Mouse (Mus musculus): ENCODE results near the gene Hdac7. TPM values are rescaled to one million over a fixed set of nuclear protein-coding genes. Genes with fewer than 3 reads are reported as not detected.

Hdac7 gene
- total and polyA plus RNA-seq, 2 experiments from 2014 or later, result 21.6 to 29.4 TPM

GRCm38 (mm10) chr15:97854551-97854950, 10.2 kb upstream of the Hdac7 start:
- H3K4me3 ChIP-seq (ENCODE audit: low read depth, low read length), result no peak overlapping the region
- DNase-seq (no peak), ATAC-seq (no peak)
- H3K36me3 ChIP-seq (ENCODE audit: insufficient read depth), result no peaks in the 10 kb centered on the region
- no peak for TF ChIP-seq CTCF (IDR thresholded peaks at IDR 0.05; ENCODE audit: low read depth)
- WGBS, result 64% methylated on average over 6 of the region's 6 CpGs
- no peaks in the 10 kb centered on the region for H3K27me3 ChIP-seq (ENCODE audit: insufficient read depth, low read length)
- no peak overlapping the region for H3K4me2 ChIP-seq (ENCODE audit: low read depth)
- no peak overlapping the region for H3K9ac ChIP-seq
- H3K9me3 ChIP-seq (ENCODE audit: low read length), result no peaks in the 10 kb centered on the region
- no peaks in the 10 kb centered on the region for H3K4me1 ChIP-seq (ENCODE audit: insufficient read depth)
- no peak overlapping the region for H3K27ac ChIP-seq (ENCODE audit: low read depth, low read length)

DNA sequence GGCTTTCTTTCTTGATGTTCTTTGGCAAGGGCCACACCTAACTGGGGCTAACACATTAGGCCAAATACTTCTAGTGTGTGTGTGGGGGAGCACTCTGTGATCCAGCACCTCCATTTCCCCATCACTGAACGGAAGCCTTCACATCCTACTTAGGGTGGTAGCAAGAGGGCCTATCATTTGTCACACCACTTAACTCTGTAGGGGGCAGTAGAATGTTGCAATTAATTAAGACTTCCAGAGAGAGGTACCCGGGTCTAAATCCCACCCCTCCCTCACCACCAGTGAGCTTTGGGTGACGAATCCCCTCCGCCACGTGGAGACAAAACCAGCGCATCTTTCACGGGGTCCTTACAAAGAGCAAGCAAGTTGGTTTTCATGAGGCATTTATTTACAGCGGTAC, 9.8 kb upstream of the Hdac7 start:
- H3K4me2 ChIP-seq (ENCODE audit: low read depth), result no peak overlapping the region
- H3K9ac ChIP-seq, result no peak overlapping the region
- no peak for TF ChIP-seq CTCF (IDR thresholded peaks at IDR 0.05; ENCODE audit: low read depth)
- H3K4me1 ChIP-seq (ENCODE audit: insufficient read depth), result no peaks in the 10 kb centered on the region
- no peaks in the 10 kb centered on the region for H3K9me3 ChIP-seq (ENCODE audit: low read length)
- ATAC-seq (no peak), DNase-seq (no peak)
- H3K27me3 ChIP-seq (ENCODE audit: insufficient read depth, low read length), result no peaks in the 10 kb centered on the region
- H3K27ac ChIP-seq (ENCODE audit: low read depth, low read length), result no peak overlapping the region
- WGBS, result 37% methylated on average over 8 of the region's 8 CpGs
- no peaks in the 10 kb centered on the region for H3K36me3 ChIP-seq (ENCODE audit: insufficient read depth)
- H3K4me3 ChIP-seq (ENCODE audit: low read depth, low read length), result no peak overlapping the region

- no peak for ATAC-seq
- H3K27me3 ChIP-seq (ENCODE audit: insufficient read depth, low read length), result no peaks in the 10 kb centered on the region
- no peaks in the 10 kb centered on the region for H3K9me3 ChIP-seq (ENCODE audit: low read length)
- no peak overlapping the region for H3K27ac ChIP-seq (ENCODE audit: low read depth, low read length)
- DNase-seq, result no peak
- no peak overlapping the region for H3K9ac ChIP-seq
- no peaks in the 10 kb centered on the region for H3K36me3 ChIP-seq (ENCODE audit: insufficient read depth)
- 87% methylated on average over 3 of the region's 3 CpGs for WGBS
- H3K4me2 ChIP-seq (ENCODE audit: low read depth), result no peak overlapping the region
- H3K4me1 ChIP-seq (ENCODE audit: insufficient read depth), result no peaks in the 10 kb centered on the region
- TF ChIP-seq CTCF (IDR thresholded peaks at IDR 0.05; ENCODE audit: low read depth), result no peak
- H3K4me3 ChIP-seq (ENCODE audit: low read depth, low read length), result no peak overlapping the region
These were observed 8.0 kb upstream of the Hdac7 start for GRCm38 (mm10) chr15:97852291-97852690.

- no peaks in the 10 kb centered on the region for H3K9me3 ChIP-seq (ENCODE audit: low read length)
- H3K27me3 ChIP-seq (ENCODE audit: insufficient read depth, low read length), result no peaks in the 10 kb centered on the region
- H3K4me2 ChIP-seq (ENCODE audit: low read depth), result no peak overlapping the region
- no peak overlapping the region for H3K9ac ChIP-seq
- WGBS, result 92% methylated on average over 5 of the region's 5 CpGs
- H3K36me3 ChIP-seq (ENCODE audit: insufficient read depth), result no peaks in the 10 kb centered on the region
- TF ChIP-seq CTCF (IDR thresholded peaks at IDR 0.05; ENCODE audit: low read depth), result no peak
- no peak for ATAC-seq
- no peak overlapping the region for H3K27ac ChIP-seq (ENCODE audit: low read depth, low read length)
- H3K4me1 ChIP-seq (ENCODE audit: insufficient read depth), result no peaks in the 10 kb centered on the region
- H3K4me3 ChIP-seq (ENCODE audit: low read depth, low read length), result no peak overlapping the region
- DNase-seq, result no peak
These were observed 6.7 kb upstream of the Hdac7 start for GRCm38 (mm10) chr15:97851011-97851410.

DNA sequence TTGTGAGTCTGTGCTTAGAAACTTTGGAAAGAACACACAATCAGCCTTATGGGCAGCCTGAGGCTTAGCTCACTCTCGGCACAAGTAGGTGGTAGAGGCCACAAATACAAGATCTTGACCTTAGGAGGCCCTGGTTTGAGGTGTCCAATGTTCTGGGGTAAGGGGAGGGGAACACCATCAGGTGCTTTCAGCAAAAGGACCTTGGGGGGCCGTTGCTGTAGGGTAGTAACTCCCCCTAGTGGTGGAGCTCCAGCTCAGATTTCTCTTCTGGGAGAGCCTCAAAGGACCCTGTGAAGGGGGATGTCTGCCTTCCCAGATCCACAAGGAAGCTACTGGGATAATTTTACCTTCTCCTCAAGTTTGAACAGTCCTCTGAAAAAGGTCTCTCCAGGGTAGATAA, 6.1 kb upstream of the Hdac7 start:
- no peak overlapping the region for H3K4me2 ChIP-seq (ENCODE audit: low read depth)
- no peak overlapping the region for H3K9ac ChIP-seq
- H3K27ac ChIP-seq (ENCODE audit: low read depth, low read length), result no peak overlapping the region
- H3K9me3 ChIP-seq (ENCODE audit: low read length), result no peaks in the 10 kb centered on the region
- TF ChIP-seq CTCF (IDR thresholded peaks at IDR 0.05; ENCODE audit: low read depth), result peak; percentile 55
- no peak for DNase-seq
- H3K4me1 ChIP-seq (ENCODE audit: insufficient read depth), result no peaks in the 10 kb centered on the region
- no peaks in the 10 kb centered on the region for H3K27me3 ChIP-seq (ENCODE audit: insufficient read depth, low read length)
- WGBS, result 13% methylated on average over 2 of the region's 2 CpGs
- no peaks in the 10 kb centered on the region for H3K36me3 ChIP-seq (ENCODE audit: insufficient read depth)
- no peak overlapping the region for H3K4me3 ChIP-seq (ENCODE audit: low read depth, low read length)
- no peak for ATAC-seq

GRCm38 (mm10) chr15:97849116-97849911, 5.0 kb upstream of the Hdac7 start:
- Histone ChIP-seq H3K9me3 (ENCODE audit: low read length) (no peaks in the 10 kb centered on the region), H3K4me3 (ENCODE audit: low read depth, low read length) (peak overlapping the region; percentile 32), H3K4me1 (ENCODE audit: insufficient read depth) (no peaks in the 10 kb centered on the region), H3K36me3 (ENCODE audit: insufficient read depth) (no peaks in the 10 kb centered on the region), H3K27me3 (ENCODE audit: insufficient read depth, low read length) (no peaks in the 10 kb centered on the region), H3K9ac (peak overlapping the region; percentile 41), H3K4me2 (ENCODE audit: low read depth) (peak overlapping the region; percentile 50), H3K27ac (ENCODE audit: low read depth, low read length) (peak overlapping the region; percentile 67)
- peak; percentile 91 for TF ChIP-seq CTCF (IDR thresholded peaks at IDR 0.05; ENCODE audit: low read depth)
- peak; percentile 92 for ATAC-seq
- peak; percentile 97 for DNase-seq
- WGBS, result 7% methylated on average over 19 of the region's 19 CpGs

DNA sequence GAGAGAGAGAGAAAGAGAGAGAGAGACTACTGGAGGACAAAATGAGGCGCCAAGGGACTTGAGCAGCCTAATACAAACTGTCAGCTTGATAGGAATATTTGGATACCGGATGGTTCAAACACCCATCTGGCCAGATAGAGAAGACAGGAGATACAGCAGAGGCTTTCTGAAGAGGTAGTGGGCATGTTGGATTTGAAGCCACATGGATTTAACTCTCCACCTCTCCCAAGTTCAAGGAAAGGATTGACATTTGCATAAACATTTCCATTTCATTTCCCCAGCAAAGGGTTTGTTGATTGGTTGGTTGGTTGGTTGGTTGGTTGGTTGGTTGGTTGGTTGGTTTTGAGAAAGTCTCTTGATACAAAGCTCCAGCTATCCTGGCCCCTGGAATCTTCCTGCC, 3.6 kb upstream of the Hdac7 start:
- TF ChIP-seq CTCF (IDR thresholded peaks at IDR 0.05; ENCODE audit: low read depth), result no peak
- H3K9ac ChIP-seq, result no peak overlapping the region
- WGBS, result 95% methylated on average over 2 of the region's 2 CpGs
- DNase-seq (no peak), ATAC-seq (no peak)
- H3K27ac ChIP-seq (ENCODE audit: low read depth, low read length), result no peak overlapping the region
- H3K36me3 ChIP-seq (ENCODE audit: insufficient read depth), result no peaks in the 10 kb centered on the region
- no peaks in the 10 kb centered on the region for H3K27me3 ChIP-seq (ENCODE audit: insufficient read depth, low read length)
- H3K4me1 ChIP-seq (ENCODE audit: insufficient read depth), result no peaks in the 10 kb centered on the region
- no peak overlapping the region for H3K4me3 ChIP-seq (ENCODE audit: low read depth, low read length)
- H3K4me2 ChIP-seq (ENCODE audit: low read depth), result no peak overlapping the region
- H3K9me3 ChIP-seq (ENCODE audit: low read length), result no peaks in the 10 kb centered on the region
